Mouse (Mus musculus) thymus, adult 2 months (tissue): ENCODE results near the gene Cdk9.

ENCODE experiments used
- CTCF ChIP-seq: fragments of 200-500 bp; IDR thresholded peaks from 2 replicates; pipeline ENCODE4 v1.5.1; 2012; ENCODE audit warnings: mild to moderate bottlenecking, control low read depth, low read length, moderate library complexity, borderline replicate concordance; ENCODE audit not compliant: control insufficient read depth, poor library complexity, insufficient read depth; ENCODE audit errors: extremely low read depth
- POLR2A ChIP-seq: fragments of 200-500 bp; IDR thresholded peaks from 2 replicates; pipeline ENCODE4 v1.6.1; 2012; ENCODE audit warnings: mild to moderate bottlenecking, low read length, control low read depth, moderate library complexity; ENCODE audit not compliant: control insufficient read depth, poor library complexity, insufficient read depth; ENCODE audit errors: extremely low read depth

DNA sequence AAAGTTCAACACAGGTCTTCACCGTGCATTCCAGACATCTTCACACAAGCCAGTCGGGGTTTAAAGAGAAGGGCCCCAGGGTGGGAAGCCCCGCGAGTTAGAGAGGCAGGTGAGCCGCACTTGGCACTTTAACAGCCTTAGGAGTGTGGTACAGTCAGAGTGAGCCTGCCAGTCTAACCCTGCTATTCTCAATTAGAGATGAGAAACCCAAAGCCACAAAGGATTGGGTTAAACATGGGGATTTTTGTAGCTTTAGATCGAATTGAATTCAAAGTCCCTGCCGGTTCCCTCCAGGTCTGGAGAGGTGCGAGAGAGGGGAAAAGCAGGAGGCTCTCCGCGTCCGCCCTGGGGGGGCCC, 28.0 kb upstream of the Cdk9 start, which contains the start of gene 6330409D20Rik:
- TF ChIP-seq CTCF, result no peak
- no peak for TF ChIP-seq POLR2A
